Mouse (Mus musculus): ENCODE data around the gene Inafm2.

DNA sequence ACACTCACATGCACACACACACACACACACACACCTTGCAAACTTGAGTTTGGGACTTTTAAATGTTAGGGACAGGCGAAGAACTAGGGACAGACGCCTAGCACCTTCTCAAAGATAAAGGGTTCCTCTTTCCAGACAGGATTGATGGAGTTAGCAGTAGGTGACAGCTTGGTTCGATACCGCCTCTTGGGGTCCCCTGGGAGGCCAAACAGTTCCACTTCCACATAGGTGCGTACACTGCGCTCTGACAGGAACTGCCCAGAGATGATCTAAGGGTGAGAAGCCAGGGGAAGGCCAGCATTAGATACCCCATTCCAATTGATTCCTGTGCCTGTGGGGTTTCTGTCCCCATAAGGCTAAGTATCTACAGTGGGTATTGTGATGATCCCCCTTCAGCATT, 31.9 kb upstream of the Inafm2 start:
- no peak for TF ChIP-seq CTCF (IDR thresholded peaks at IDR 0.05; ENCODE audit: insufficient read depth, low read depth, low read length)
- TF ChIP-seq POLR2A (IDR thresholded peaks at IDR 0.05; ENCODE audit: insufficient read depth, low read depth, low read length), result no peak
